Mouse (Mus musculus) neural tube, embryonic 12.5 days (tissue): Measurements from ENCODE around the gene Stoml2. TPM values are rescaled to one million over a fixed set of nuclear protein-coding genes. Genes with fewer than 3 reads are reported as not detected.
"Not testable (repeated sequence)": the region's sequence is repeated elsewhere in the genome, so short reads cannot be mapped to it uniquely, and the experiment has no call there.

Experiments used
- ATAC-seq: fragments of 200-750 bp; cut with Nextera tagmentation; 2 replicates; pipeline ENCODE4 v1.8.0; 2017; ENCODE audit warnings: low read depth, mild to moderate bottlenecking, moderate TSS enrichment, moderate library complexity; ENCODE audit not compliant: low FRiP score
- H3K27ac ChIP-seq: fragments of 300-500 bp; sonication (generic); 2 replicates; pipeline ENCODE4 v1.5.1; 2016
- H3K27me3 ChIP-seq: fragments of 300-500 bp; sonication (generic); replicated peaks from 2 replicates; pipeline ENCODE4 v1.6.1; 2016; ENCODE audit warnings: mild to moderate bottlenecking
- H3K36me3 ChIP-seq: fragments of 300-500 bp; sonication (generic); 2 replicates; pipeline ENCODE4 v1.6.1; 2016; ENCODE audit warnings: mild to moderate bottlenecking
- H3K4me1 ChIP-seq: fragments of 300-500 bp; sonication (generic); 2 replicates; pipeline ENCODE4 v1.6.1; 2016
- H3K4me2 ChIP-seq: fragments of 300-500 bp; sonication (generic); replicated peaks from 2 replicates; pipeline ENCODE4 v1.6.1; 2016; ENCODE audit warnings: mild to moderate bottlenecking
- H3K4me3 ChIP-seq: fragments of 300-500 bp; sonication (generic); 2 replicates; pipeline ENCODE4 v1.5.1; 2016
- H3K9ac ChIP-seq: fragments of 300-500 bp; sonication (generic); 2 replicates; pipeline ENCODE4 v1.6.1; 2016; ENCODE audit warnings: mild to moderate bottlenecking
- H3K9me3 ChIP-seq: fragments of 300-500 bp; sonication (generic); 2 replicates; pipeline ENCODE4 v1.6.1; 2016; ENCODE audit warnings: mild to moderate bottlenecking
- WGBS: fragments of 180-500 bp; shearing (Covaris S2); methylation state at CpG from one replicate; pipeline ENCODE4 v1.1.7; 2016; 5-methylcytosine and 5-hydroxymethylcytosine counted together
- polyA plus RNA-seq: library from polyadenylated mRNA; unstranded; fragments of >200 nt; fragmentation: Nextera tagmentation; extraction: Ambion mirVana; gene quantifications from 2 replicates; pipeline ENCODE4 v1.2.1, GENCODE M21; 2016

The Stoml2 gene
- polyA plus RNA-seq, 1 experiment from 2014 or later, result 257 TPM

DNA sequence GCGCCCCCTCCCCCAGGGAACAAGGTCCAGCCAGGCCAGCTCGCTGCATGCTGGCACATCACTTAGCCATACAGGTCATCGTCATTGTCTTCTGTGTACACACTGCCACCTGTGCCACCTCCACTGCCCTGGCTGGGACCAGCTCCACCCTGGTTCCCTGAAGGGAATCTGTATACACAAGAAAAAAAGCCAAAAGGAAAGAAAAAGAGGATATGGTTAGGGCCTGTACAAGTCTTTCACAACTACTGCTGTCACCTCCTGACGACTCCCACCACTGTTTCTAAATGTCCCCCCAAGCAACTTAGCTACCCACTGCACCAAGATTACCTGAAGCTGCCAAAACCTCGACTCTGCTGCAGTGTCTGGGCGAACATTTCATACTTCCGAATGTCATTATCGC, 51.0 kb downstream of the Stoml2 start:
- not testable (repeated sequence) for H3K9ac ChIP-seq, H3K4me2 ChIP-seq, H3K27me3 ChIP-seq, H3K4me1 ChIP-seq, H3K4me3 ChIP-seq, ATAC-seq, H3K27ac ChIP-seq, H3K9me3 ChIP-seq
- peaks cover 76% of the 10 kb centered on the region for H3K36me3 ChIP-seq
- WGBS, result 91% methylated on average over 8 of the region's 8 CpGs

GRCm38 (mm10) chr4:42978062-42978461, 53.4 kb downstream of the Stoml2 start:
- Histone ChIP-seq H3K4me1 (no peaks in the 10 kb centered on the region), H3K27ac (no peak overlapping the region), H3K27me3 (no peaks in the 10 kb centered on the region), H3K4me2 (no peak overlapping the region), H3K9ac (no peak overlapping the region), H3K4me3 (no peak overlapping the region), H3K9me3 (no peaks in the 10 kb centered on the region), H3K36me3 (peaks cover 52% of the 10 kb centered on the region)
- no peak for ATAC-seq
- WGBS, result 94% methylated on average over 4 of the region's 4 CpGs

Other genes with a start within 250 kb of the Stoml2 start
- gene Fam205a1, start 177.8 kb downstream of the Stoml2 start, polyA plus RNA-seq, result 0.05 and 0.14 TPM in 2 replicates
- gene Gm12394, start 174.9 kb downstream of the Stoml2 start, polyA plus RNA-seq, result 0.80 and 0.82 TPM in 2 replicates
- 2.5 and 2.6 TPM in 2 replicates for gene Fam205c, start 157.5 kb downstream of the Stoml2 start, polyA plus RNA-seq
- 10.9 and 11.4 TPM in 2 replicates for gene Phf24, start 115.0 kb downstream of the Stoml2 start, polyA plus RNA-seq
- gene Dnajb5, start 81.9 kb downstream of the Stoml2 start, polyA plus RNA-seq, result 29.0 and 33.6 TPM in 2 replicates
- 0.46 and 0.93 TPM in 2 replicates for gene 1700022I11Rik, start 62.1 kb downstream of the Stoml2 start, polyA plus RNA-seq
- 631 and 640 TPM in 2 replicates for gene Vcp, start 31.2 kb downstream of the Stoml2 start, polyA plus RNA-seq
- gene Fancg, start 21.2 kb downstream of the Stoml2 start, polyA plus RNA-seq, result 17.4 and 20.9 TPM in 2 replicates
- gene Pigo, start 5.9 kb downstream of the Stoml2 start, polyA plus RNA-seq, result 24.5 and 25.2 TPM in 2 replicates
- 33.8 and 36.2 TPM in 2 replicates for gene Fam214b, start 14.5 kb upstream of the Stoml2 start, polyA plus RNA-seq
- gene Unc13b, start 27.2 kb upstream of the Stoml2 start, polyA plus RNA-seq, result 19.1 and 22.4 TPM in 2 replicates
- 0.08 and 0.10 TPM in 2 replicates for gene Atp8b5, start 235.4 kb upstream of the Stoml2 start, polyA plus RNA-seq